ENCODE assay signal across 28 mouse cellular contexts in the genomic region with DNA sequence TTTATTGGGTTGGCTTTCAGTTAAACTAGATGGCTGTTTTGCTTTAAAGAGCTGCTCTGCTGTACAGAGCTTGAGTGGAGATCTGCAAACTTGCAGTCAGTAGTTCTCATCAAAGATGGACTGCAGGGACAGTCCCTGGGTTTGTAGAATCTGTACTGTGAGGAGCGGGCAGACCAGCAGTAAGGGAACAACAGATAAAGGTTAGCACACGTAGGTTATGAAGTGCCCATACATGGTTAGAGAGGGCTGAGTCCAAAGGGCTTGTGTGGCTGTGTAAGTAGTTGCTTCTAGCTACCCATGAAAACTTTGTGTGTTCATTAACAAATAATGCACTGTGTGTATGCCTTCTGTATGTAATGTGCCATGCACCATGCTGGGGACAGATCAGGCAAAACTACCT. TPM values are rescaled to one million over a fixed set of nuclear protein-coding genes. Genes with fewer than 3 reads are reported as not detected.
A peak's percentile ranks its signal among the peaks of the same experiment; 100 is the strongest.
DNase-seq lines count a peak whose midpoint lies in the region; ATAC-seq and TF ChIP-seq lines count a peak whose summit lies in the region.
"Had no signal": no experiment of that assay in that cellular context is flagged by ENCODE, and none has a peak within 500 bp of the region (broad histone marks: within the 10 kb centered on the region; RNA-seq: fewer than 3 reads in every experiment).

No protein-coding gene starts in this region.

- no peak overlapping the region for H3K4me2 ChIP-seq in liver, embryonic 12.5 days
- no peak overlapping the region for H3K4me2 ChIP-seq in stomach, embryonic 14.5 days (replicated peaks; ENCODE audit: low read depth, low read length)
- H3K4me2 ChIP-seq in stomach, postnatal 0 days (replicated peaks; ENCODE audit: low read depth) = no peak overlapping the region
- no peak overlapping the region for H3K4me2 ChIP-seq in intestine, postnatal 0 days (replicated peaks; ENCODE audit: low read depth)
- H3K4me2 ChIP-seq in heart, embryonic 12.5 days = no peak overlapping the region
- H3K4me2 ChIP-seq: embryonic facial prominence, embryonic 13.5 days; hindbrain, embryonic 15.5 days; midbrain, embryonic 15.5 days; neural tube, embryonic 15.5 days had no signal

- DNase-seq in liver, adult 2 months (ENCODE audit: extremely low read depth, low read depth, low spot score) = peak; percentile 38
- DNase-seq in stomach, postnatal 0 days (ENCODE audit: low spot score) = no peak
- no peak for DNase-seq in layer of hippocampus, adult 11-12 months (ENCODE audit: low spot score)
- DNase-seq: adrenal gland, postnatal 10 days; cerebellum, adult 11-12 months; cerebellum, postnatal 10 days; forebrain, postnatal 0 days; heart, adult 2 months; heart, postnatal 14 days; kidney, adult 9 months; kidney, postnatal 10 days; layer of hippocampus, adult 9-11 months; lung, postnatal 14 days; right cerebral cortex, postnatal 25 days; thymus, postnatal 4 days had no signal

- no peak overlapping the region for H3K4me3 ChIP-seq in liver, adult 2 months (ENCODE audit: insufficient read depth, low read depth, low read length)
- no peak overlapping the region for H3K4me3 ChIP-seq in liver, embryonic 12.5 days
- H3K4me3 ChIP-seq in stomach, embryonic 14.5 days (ENCODE audit: low read depth, low read length) = no peak overlapping the region
- no peak overlapping the region for H3K4me3 ChIP-seq in stomach, postnatal 0 days (ENCODE audit: low read depth, low read length)
- H3K4me3 ChIP-seq in intestine, postnatal 0 days (ENCODE audit: low read depth, low read length) = no peak overlapping the region
- no peak overlapping the region for H3K4me3 ChIP-seq in heart, embryonic 12.5 days
- H3K4me3 ChIP-seq: embryonic facial prominence, embryonic 13.5 days; forebrain, embryonic 10.5 days; heart, adult 2 months; hindbrain, embryonic 10.5 days; hindbrain, embryonic 15.5 days; midbrain, embryonic 10.5 days; midbrain, embryonic 15.5 days; neural tube, embryonic 15.5 days had no signal

- no peak overlapping the region for H3K27ac ChIP-seq in liver, adult 2 months (replicated peaks; ENCODE audit: insufficient read depth, low read depth, low read length)
- no peak overlapping the region for H3K27ac ChIP-seq in liver, embryonic 12.5 days
- H3K27ac ChIP-seq in stomach, embryonic 14.5 days (ENCODE audit: low read length) = peak overlapping the region; percentile 58; the same call in 1 of the 2 replicates
- no peak overlapping the region for H3K27ac ChIP-seq in stomach, postnatal 0 days (replicated peaks)
- 0 out of 2 replicates have a peak overlapping the region, but pooled peaks have one; percentile 9 for H3K27ac ChIP-seq in intestine, postnatal 0 days (ENCODE audit: low read depth, low read length)
- H3K27ac ChIP-seq in heart, embryonic 12.5 days (ENCODE audit: poor library complexity, severe bottlenecking) = no peak overlapping the region
- H3K27ac ChIP-seq: hindbrain, embryonic 10.5 days; hindbrain, embryonic 15.5 days; liver, embryonic 14.5 days; midbrain, embryonic 15.5 days; neural tube, embryonic 15.5 days had no signal

- WGBS in liver, adult 2 months = 62% methylated on average over 2 of the region's 2 CpGs
- 48% methylated on average over 2 of the region's 2 CpGs for WGBS in liver, embryonic 12.5 days (ENCODE audit: insufficient replicate concordance)
- 86% methylated on average over 2 of the region's 2 CpGs for WGBS in stomach, embryonic 14.5 days
- WGBS in stomach, postnatal 0 days = 74% methylated on average over 2 of the region's 2 CpGs
- WGBS in intestine, postnatal 0 days = 38% methylated on average over 2 of the region's 2 CpGs
- 67% methylated on average over 2 of the region's 2 CpGs for WGBS in heart, embryonic 12.5 days

- no peak for TF ChIP-seq CTCF in liver, adult 2 months (IDR thresholded peaks at IDR 0.05; ENCODE audit: low read depth, low read length)
- TF ChIP-seq CTCF in stomach, postnatal 0 days (IDR thresholded peaks at IDR 0.05; ENCODE audit: low read depth) = no peak
- TF ChIP-seq CTCF in intestine, postnatal 0 days (IDR thresholded peaks at IDR 0.05; ENCODE audit: low read depth) = no peak

- H3K9ac ChIP-seq in liver, adult 2 months (ENCODE audit: low read depth, low read length) = no peak overlapping the region
- no peak overlapping the region for H3K9ac ChIP-seq in liver, embryonic 12.5 days
- no peak overlapping the region for H3K9ac ChIP-seq in stomach, embryonic 14.5 days (replicated peaks; ENCODE audit: low read depth, low read length)
- H3K9ac ChIP-seq in stomach, postnatal 0 days (ENCODE audit: low read length) = no peak overlapping the region
- no peak overlapping the region for H3K9ac ChIP-seq in intestine, postnatal 0 days (ENCODE audit: low read depth, low read length)
- no peak overlapping the region for H3K9ac ChIP-seq in heart, embryonic 12.5 days
- H3K9ac ChIP-seq: embryonic facial prominence, embryonic 13.5 days; forebrain, postnatal 0 days; hindbrain, embryonic 15.5 days; liver, embryonic 14.5 days; midbrain, embryonic 15.5 days; neural tube, embryonic 15.5 days had no signal

- TF ChIP-seq POLR2A in liver, adult 2 months (IDR thresholded peaks at IDR 0.05; ENCODE audit: extremely low read depth, insufficient read depth, low read length) = no peak

- H3K79me2 ChIP-seq in liver, adult 2 months (ENCODE audit: control insufficient read depth, insufficient read depth, low read length) = peaks cover 3% of the 10 kb centered on the region; the same call in 1 of the 2 replicates

- H3K4me1 ChIP-seq in liver, adult 2 months (ENCODE audit: control insufficient read depth, insufficient read depth, low read length) = peaks cover 14% of the 10 kb centered on the region
- peaks cover 7% of the 10 kb centered on the region for H3K4me1 ChIP-seq in liver, embryonic 12.5 days
- H3K4me1 ChIP-seq in stomach, embryonic 14.5 days (ENCODE audit: control insufficient read depth, insufficient read depth, low read length) = peaks cover 14% of the 10 kb centered on the region
- peaks cover 3% of the 10 kb centered on the region; the same call in 1 of the 2 replicates for H3K4me1 ChIP-seq in stomach, postnatal 0 days (replicated peaks; ENCODE audit: control insufficient read depth, insufficient read depth)
- peaks cover 12% of the 10 kb centered on the region; the same call in 1 of the 2 replicates for H3K4me1 ChIP-seq in intestine, postnatal 0 days (replicated peaks; ENCODE audit: control insufficient read depth, insufficient read depth, low read length)
- peaks cover 33% of the 10 kb centered on the region for H3K4me1 ChIP-seq in heart, embryonic 12.5 days (replicated peaks)

- no peaks in the 10 kb centered on the region for H3K27me3 ChIP-seq in liver, adult 2 months (ENCODE audit: control insufficient read depth, insufficient read depth, low read length)
- H3K27me3 ChIP-seq in liver, embryonic 12.5 days (replicated peaks) = no peaks in the 10 kb centered on the region
- H3K27me3 ChIP-seq in stomach, embryonic 14.5 days (ENCODE audit: control insufficient read depth, insufficient read depth, low read length) = no peaks in the 10 kb centered on the region
- no peaks in the 10 kb centered on the region for H3K27me3 ChIP-seq in stomach, postnatal 0 days (ENCODE audit: control insufficient read depth, insufficient read depth, low read length)
- H3K27me3 ChIP-seq in intestine, postnatal 0 days (replicated peaks; ENCODE audit: control insufficient read depth, insufficient read depth, low read length) = no peaks in the 10 kb centered on the region
- H3K27me3 ChIP-seq in heart, embryonic 12.5 days (replicated peaks) = no peaks in the 10 kb centered on the region
- H3K27me3 ChIP-seq: embryonic facial prominence, embryonic 13.5 days; hindbrain, embryonic 15.5 days; midbrain, embryonic 15.5 days; neural tube, embryonic 15.5 days had no signal

- no peaks in the 10 kb centered on the region for H3K9me3 ChIP-seq in liver, embryonic 12.5 days (replicated peaks)
- H3K9me3 ChIP-seq in stomach, embryonic 14.5 days (ENCODE audit: control insufficient read depth, low read depth, low read length) = no peaks in the 10 kb centered on the region
- H3K9me3 ChIP-seq in stomach, postnatal 0 days (ENCODE audit: control insufficient read depth, low read length) = no peaks in the 10 kb centered on the region
- H3K9me3 ChIP-seq in intestine, postnatal 0 days (ENCODE audit: control insufficient read depth) = no peaks in the 10 kb centered on the region
- no peaks in the 10 kb centered on the region for H3K9me3 ChIP-seq in heart, embryonic 12.5 days (replicated peaks)
- H3K9me3 ChIP-seq: embryonic facial prominence, embryonic 13.5 days; forebrain, embryonic 10.5 days; G1E; hindbrain, embryonic 10.5 days; hindbrain, embryonic 15.5 days; midbrain, embryonic 10.5 days; midbrain, embryonic 15.5 days; neural tube, embryonic 15.5 days had no signal

- no peaks in the 10 kb centered on the region for H3K36me3 ChIP-seq in liver, adult 2 months (ENCODE audit: control insufficient read depth, insufficient read depth, low read length)
- H3K36me3 ChIP-seq in liver, embryonic 12.5 days = no peaks in the 10 kb centered on the region
- H3K36me3 ChIP-seq in stomach, embryonic 14.5 days (ENCODE audit: control insufficient read depth, insufficient read depth, low read length) = no peaks in the 10 kb centered on the region
- H3K36me3 ChIP-seq in stomach, postnatal 0 days (ENCODE audit: control insufficient read depth, insufficient read depth, low read length) = no peaks in the 10 kb centered on the region
- no peaks in the 10 kb centered on the region for H3K36me3 ChIP-seq in intestine, postnatal 0 days (ENCODE audit: control insufficient read depth, insufficient read depth)
- no peaks in the 10 kb centered on the region for H3K36me3 ChIP-seq in heart, embryonic 12.5 days
- H3K36me3 ChIP-seq: embryonic facial prominence, embryonic 13.5 days; forebrain, embryonic 10.5 days; G1E; hindbrain, embryonic 10.5 days; hindbrain, embryonic 15.5 days; midbrain, embryonic 10.5 days; midbrain, embryonic 15.5 days; neural tube, embryonic 15.5 days had no signal

- no peak for ATAC-seq in liver, embryonic 12.5 days
- ATAC-seq in stomach, embryonic 14.5 days (ENCODE audit: insufficient number of reproducible peaks, insufficient read depth, low FRiP score, low read depth) = no peak
- no peak for ATAC-seq in stomach, postnatal 0 days (ENCODE audit: low FRiP score, low TSS enrichment)
- ATAC-seq in intestine, postnatal 0 days = peak; percentile 28; the same call in 1 of the 2 replicates
- no peak for ATAC-seq in heart, embryonic 12.5 days (ENCODE audit: insufficient number of reproducible peaks, low FRiP score)
- ATAC-seq: forebrain, postnatal 0 days; midbrain, embryonic 15.5 days had no signal

- no peak for TF ChIP-seq EP300 in stomach, postnatal 0 days (optimal IDR thresholded peaks at IDR 0.05)

RNA-seq across cellular contexts. Expression of gene Sh3bgrl2, which starts 24.2 kb away (rescaled TPM):
- 22.7 and 25.0 TPM in 2 replicates for total RNA-seq in liver, adult 2 months (2014; rRNA removed)
- polyA plus RNA-seq in liver, adult 2 months (2012; rRNA removed) = 8.4 and 9.6 TPM in 2 replicates
- polyA plus RNA-seq in liver, embryonic 12.5 days (2016; fragmentation: Nextera tagmentation; extraction: Ambion mirVana) = 9.7 and 10.8 TPM in 2 replicates
- polyA plus RNA-seq in stomach, embryonic 14.5 days (2014; fragmentation: Nextera tagmentation; extraction: Ambion mirVana) = 24.7 and 29.1 TPM in 2 replicates
- 114 and 117 TPM in 2 replicates for polyA plus RNA-seq in stomach, postnatal 0 days (2015; fragmentation: Nextera tagmentation; extraction: Ambion mirVana)
- polyA plus RNA-seq in intestine, postnatal 0 days (2015; fragmentation: Nextera tagmentation; extraction: Ambion mirVana) = 19.1 and 21.7 TPM in 2 replicates
- polyA plus RNA-seq in heart, embryonic 12.5 days (2016; fragmentation: Nextera tagmentation; extraction: Ambion mirVana) = 19.0 and 22.3 TPM in 2 replicates
- polyA plus RNA-seq: G1E had no signal

Comparison
In these comparisons a context has a peak if more than half of its experiments do, and no peak if none do; other contexts are left out.
1. H3K27ac ChIP-seq: peak in stomach, embryonic 14.5 days (single experiment) and intestine, postnatal 0 days (single experiment); none in liver, adult 2 months (single experiment), liver, embryonic 12.5 days (single experiment), stomach, postnatal 0 days (single experiment) and heart, embryonic 12.5 days (single experiment).